Mouse (Mus musculus): ENCODE results near the gene Cbarp. TPM values are rescaled to one million over a fixed set of nuclear protein-coding genes. Genes with fewer than 3 reads are reported as not detected.

The Cbarp gene
- total RNA-seq, 2 experiments from 2014 or later = 437 to 473 TPM

DNA sequence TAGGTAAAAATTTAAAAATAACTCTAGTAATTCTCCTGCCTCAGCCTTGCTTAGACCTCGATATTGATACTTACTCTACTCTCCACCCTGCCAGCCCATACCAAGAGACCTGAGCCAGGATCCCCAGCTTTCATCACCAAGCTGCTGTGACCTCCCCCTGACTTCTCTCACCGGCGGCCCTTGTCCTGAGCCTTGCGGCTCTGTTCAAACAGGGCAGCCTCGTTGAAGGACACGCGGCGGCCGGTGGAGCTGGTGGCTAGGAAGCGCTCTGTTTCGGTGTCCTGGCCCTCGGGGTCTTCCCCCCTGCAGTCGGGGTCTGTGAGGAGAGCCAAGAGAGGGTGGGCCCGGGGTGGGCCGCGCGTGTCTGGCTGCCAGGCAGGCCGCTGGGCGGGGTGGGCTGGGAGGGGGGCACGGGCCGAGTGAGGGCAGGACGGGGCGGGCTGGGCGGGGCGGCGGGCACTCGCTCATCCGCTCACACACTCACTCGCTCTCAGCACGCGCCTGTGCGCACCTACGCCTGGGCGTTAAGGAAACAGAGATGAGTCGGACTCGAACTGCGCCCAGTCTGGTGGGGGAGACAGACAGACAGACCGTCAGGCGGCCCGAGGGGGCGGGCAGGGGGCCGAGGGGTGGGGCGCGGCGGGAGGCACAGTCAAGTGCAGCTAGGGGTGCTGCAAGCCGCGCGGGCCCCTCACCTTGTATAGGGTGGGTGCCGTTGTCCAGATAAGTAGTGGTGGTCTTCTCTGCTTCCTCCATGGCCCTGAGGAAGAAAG, 4.3 kb downstream of the Cbarp start:
- intact Hi-C loops (cut with DNase I) = no loop called here

DNA sequence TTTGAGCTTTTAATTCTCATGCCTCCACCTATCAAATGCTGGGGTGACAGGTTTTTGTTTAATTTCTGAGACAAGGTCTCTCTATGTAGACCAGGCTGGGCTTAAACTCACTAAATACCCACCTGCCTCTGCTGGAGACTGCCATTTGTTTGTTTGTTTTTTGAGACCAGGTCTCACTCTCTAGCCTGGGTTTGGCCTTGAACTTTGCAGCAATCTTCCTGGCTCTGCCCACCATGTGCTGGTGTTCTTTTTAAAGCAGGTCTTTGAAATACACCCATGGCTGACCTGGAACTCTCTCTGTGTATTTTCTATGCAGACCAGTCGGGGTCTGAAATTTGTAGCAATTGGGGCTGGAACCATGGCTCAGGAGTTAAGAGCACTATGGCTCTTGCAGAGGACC, 5.0 kb downstream of the Cbarp start:
- intact Hi-C loops (cut with DNase I) = no loop called here
- DNase-seq (ENCODE audit: low spot score in 2 of 2) = no peak

More for the DNA sequence above, 4.3 kb downstream of the Cbarp start:
- DNase-seq (ENCODE audit: low spot score in 2 of 2) = no peak

DNA sequence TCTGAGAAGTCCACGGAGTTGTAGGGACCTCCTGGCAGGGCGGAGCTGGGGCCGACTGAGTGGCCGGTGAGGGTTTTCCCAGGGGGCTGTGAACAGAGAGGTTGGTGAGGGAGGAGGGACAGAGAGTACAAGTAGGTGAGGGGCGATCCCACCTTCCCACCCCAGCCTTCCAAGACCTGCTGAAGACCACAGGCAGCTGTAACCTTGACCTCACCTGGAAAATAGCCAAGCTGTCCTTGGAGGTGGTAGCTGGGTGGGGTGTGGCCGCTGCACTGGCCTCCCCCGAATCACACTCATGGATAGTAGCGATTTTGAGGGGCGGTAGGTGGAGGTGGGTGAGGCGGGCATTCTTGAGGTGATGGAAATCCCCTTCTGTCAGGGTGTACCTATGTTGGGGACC, 5.5 kb downstream of the Cbarp start:
- no peak for DNase-seq (ENCODE audit: low spot score in 2 of 2)
- intact Hi-C loops (cut with DNase I) = no loop called here

DNA sequence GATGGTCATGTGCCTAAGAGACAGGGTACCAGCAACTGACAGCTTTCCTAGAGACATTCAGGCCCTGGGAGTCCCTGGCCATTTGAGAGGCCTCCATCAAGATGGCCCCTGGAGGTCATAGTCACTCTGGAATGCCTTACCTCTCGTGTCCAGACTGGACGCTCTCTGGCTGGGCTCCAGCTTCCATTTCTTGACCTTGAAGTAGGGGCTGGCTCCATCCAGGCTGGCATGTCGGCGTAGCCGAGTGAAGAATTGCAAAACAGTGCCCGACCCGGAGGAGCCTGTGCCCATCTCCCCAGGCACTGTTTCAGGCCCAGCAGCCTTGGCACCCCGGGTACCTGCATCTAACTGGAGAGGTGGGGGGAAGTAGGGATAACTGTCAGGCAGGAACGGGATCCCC, 6.2 kb downstream of the Cbarp start:
- intact Hi-C loops (cut with DNase I) = no loop called here
- no peak for DNase-seq (ENCODE audit: low spot score in 2 of 2)

DNA sequence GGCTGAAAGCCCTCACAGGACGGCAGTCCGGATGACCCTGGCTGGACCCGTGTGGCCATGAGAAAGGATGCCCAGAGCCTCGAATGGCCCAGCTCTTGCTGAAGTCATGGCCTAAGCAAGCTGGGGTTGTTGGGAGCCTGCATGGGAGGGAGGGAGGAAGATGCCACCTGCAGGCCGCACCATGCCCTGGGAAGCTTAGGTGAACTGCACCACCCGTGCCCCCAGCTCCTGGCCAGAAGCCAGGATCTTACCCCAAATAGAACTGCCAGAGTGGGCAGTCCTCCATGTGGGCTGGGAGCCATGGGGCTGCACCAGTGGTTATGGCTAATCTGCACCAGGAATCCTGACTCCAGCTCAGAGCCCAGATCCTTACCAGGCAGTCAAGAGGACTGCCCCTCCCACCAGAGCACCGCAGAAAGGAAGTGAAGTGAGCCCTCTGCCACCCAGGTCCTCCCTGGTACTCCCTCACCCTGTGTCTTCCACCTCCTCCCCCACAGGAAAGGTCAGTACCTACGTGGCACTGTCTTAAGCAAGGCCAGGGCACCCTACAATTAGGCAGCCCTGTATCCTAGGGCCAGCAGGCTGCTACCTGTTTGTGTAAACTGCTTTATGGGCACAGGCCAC, 7.3 kb downstream of the Cbarp start:
- peak in 1 of 2 experiments; percentile 34 for DNase-seq (ENCODE audit: low spot score in 2 of 2)
- intact Hi-C loops (cut with DNase I) = no loop called here

DNA sequence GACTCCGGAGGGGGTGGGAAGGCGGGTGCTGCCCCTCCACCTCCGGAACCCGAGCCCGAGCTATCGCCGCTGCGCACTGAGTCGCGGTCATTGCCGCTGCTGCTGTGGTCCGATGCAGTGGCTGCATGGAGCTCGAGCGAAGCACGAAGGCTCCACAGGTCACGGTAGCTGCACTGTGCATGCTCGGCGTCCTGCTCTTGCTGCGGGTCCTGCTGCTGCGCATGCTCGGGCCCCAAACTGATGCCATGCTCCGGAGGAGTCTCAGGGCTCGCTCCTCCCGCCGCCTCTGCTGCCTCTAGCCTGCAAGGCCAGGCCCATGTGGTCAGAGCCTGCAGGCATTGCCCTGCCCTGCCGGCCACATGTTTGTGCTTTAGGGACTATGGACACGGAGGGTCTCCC, 8.7 kb downstream of the Cbarp start:
- intact Hi-C loops (cut with DNase I) = no loop called here

DNA sequence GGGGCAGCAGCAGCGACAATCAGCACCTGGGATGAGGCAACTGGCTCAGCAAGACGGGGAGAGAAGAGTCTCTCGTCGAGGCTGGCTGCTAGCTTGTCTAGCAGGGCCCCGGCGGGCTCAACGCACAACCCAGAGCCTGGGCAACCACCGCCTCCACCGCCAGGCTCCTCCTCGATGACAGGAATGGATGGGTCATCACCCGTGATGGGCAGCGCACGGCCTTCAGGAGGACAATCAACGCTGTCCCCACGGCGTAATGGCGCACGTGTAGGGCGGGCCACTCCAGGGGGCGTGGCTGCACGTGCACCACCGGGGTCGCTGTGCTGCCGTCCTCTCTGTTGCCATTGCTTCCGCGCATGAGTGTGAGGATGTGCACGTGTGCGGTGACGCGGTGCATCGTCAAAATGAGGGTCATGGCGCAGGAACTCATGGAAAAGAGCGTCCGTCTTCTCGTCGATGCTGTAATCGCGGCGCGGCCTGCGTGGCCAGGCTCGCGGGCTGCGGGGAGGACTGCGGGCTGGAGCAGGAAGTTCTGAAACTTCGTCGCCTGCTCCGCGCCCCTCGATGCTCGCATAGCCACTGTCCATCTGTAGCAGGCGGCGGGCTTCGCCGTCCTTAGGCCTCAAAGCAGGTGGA, 9.2 kb downstream of the Cbarp start:
- intact Hi-C loops (cut with DNase I) = no loop called here
- DNase-seq (ENCODE audit: low spot score in 2 of 2) = peak; percentile 76 to 79

More for the DNA sequence above, 8.7 kb downstream of the Cbarp start:
- no peak for DNase-seq (ENCODE audit: low spot score in 2 of 2)

DNA sequence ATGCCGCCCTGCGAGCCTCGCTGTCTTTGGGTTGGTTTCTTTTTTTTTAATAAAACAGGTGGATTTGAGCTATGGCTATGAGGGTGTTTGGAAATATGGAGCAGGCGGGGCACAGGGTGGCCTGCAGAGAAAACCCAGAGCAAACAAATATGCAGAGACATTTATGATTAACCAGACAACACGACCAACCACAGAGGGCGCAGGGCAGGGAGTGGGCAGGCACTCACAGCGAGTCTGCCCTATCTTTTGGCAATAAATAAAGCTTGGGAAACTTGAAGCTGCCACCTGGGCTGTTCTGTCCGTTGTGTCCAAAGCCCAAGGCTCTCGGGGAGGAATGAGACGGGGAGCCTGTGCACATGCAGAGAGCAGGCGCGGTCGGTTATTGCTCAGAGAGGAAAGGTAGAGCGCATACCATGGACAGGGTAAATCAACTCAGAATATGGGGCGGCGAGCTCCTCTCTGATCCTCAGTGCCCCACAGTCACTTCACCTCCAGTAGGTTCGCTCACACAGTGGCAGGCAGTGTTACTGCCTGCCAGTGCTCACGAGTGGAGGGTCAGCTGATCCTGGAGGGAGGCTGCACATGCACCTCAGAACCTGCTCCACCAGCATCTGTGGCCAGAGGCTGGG, 10.1 kb downstream of the Cbarp start:
- intact Hi-C loops (cut with DNase I) = no loop called here
- DNase-seq (ENCODE audit: low spot score in 2 of 2) = no peak

DNA sequence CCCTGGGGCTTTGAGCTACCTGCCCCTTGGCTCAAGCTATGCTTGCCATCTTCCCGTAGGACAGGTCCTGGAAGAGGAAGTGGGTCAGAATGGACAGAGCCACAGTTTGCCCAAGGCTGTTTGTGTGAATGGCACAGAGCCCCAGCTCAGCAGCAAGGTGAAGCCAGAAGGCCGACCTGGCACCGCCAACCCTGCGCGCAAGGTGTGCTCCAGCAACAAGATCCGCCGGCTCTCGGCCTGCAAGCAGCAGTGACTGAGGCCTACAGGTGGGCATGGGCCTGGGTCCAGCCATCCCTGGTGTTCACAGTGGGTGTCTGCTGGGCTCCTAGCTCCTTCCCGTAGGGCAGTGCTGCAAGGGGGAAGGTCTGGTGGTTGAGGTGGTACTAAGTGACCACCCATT, 10.8 kb downstream of the Cbarp start:
- peak in 1 of 2 experiments; percentile 37 for DNase-seq (ENCODE audit: low spot score in 2 of 2)
- intact Hi-C loops (cut with DNase I) = no loop called here

DNA sequence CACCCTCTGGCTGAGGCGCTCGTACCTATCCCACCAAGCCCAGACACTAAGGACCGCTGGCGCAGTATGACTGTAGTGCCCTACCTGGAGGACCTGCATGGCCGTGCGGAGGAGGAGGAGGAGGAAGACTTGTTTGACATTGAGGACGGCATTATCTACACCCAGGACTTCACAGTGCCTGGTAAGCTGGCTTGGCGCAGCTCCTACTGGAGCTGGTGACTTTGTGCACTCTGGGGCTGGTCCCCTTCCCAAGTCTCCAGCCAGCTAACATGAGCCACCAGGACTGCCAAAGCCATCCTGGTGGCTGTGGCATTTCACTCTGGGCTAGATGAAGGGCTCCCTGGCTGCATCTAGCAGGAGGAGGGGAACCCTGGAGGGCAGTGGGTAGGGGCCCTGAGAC, 12.7 kb downstream of the Cbarp start:
- intact Hi-C loops (cut with DNase I) = no loop called here
- DNase-seq (ENCODE audit: low spot score in 2 of 2) = no peak

DNA sequence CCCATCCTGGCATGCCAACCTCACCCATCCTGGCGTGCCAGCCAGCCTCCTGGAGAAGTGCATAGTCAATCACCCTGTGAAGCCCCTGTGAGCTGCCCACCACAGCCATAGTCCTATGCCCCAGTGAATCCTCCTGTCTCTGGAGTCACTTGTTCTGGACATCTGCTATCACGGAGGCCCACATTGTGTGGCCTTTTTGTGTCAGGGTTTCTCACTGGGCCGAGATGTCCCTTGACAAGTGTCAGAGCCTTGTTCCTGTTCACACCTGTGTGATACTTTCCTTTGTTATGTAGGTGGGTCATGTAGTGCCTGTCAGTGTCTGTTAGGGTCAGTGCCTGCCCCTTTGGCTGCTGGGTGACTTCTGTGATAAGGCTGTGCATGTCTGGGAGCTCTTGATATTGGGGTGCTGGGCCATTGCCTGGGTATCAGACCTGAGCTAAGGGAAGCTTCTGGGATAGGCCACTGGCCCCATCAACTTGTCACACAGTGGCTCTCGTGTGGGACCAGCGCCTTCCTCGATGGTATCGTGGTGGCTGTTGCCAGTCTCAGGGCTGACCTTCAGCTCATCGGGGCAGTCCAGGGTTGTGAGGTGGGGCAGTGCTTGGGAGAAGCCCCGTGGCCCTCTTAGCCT, 16.6 kb downstream of the Cbarp start:
- intact Hi-C loops (cut with DNase I) = no loop called here
- DNase-seq (ENCODE audit: low spot score in 2 of 2) = no peak

DNA sequence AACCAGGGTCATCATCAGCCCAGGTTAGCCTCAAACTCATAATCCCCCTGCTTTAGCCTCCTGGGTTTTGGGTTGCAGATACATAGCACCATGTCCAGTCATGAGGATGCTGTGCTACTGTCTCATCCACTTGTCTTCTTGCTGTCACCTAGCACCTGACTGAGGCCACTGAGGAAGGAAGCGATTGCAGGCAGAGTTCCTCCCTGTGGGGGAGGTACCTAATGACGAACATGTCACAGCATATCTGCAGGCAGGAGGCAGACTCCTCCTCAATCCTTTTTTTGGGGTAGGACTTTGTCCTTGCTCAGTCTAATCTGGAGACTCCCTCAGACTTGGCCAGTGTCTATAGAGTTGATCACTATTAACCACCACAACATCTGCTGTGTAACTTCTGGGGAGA, 19.0 kb downstream of the Cbarp start:
- intact Hi-C loops (cut with DNase I) = no loop called here
- no peak for DNase-seq (ENCODE audit: low spot score in 2 of 2)

DNA sequence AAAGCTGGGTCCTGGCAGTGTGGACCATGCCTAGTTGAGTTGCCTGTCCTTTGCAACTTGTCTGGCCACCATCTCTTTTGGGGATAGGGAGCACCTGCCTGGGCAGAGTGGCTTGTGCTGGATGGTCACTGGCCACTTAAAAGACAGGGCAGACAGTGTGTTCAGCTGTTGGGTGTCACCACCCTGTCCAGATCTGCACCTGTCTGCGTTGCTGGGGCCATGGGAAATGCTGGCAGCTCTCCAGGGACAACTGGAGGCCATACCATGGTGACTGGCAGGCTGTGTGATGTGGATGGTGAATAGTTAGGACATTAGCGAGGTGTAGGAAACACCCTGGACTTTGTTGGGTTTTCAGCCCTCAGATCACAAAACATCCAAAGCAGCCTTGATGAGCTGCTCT, 20.5 kb downstream of the Cbarp start:
- intact Hi-C loops (cut with DNase I) = no loop called here
- no peak for DNase-seq (ENCODE audit: low spot score in 2 of 2)

DNA sequence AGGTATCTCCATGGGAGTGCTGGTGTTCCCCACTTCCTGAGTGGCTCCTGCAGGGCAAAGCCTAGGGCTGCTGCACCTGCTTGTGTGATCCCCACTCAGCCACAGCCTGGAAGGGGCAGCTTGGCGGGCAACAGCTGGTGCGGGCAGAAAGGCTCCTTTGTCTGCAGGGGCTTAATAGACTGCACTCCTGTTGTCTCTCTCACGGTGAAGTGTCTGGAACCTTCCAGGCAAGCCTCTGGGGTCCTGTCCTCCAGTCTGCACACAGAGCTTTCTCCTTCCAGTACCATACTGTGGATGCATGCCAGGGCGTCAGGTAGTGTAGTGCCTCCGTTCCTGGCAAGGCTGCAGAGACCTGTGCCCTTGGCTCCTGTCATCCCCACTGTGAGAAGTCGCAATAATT, 22.1 kb downstream of the Cbarp start:
- no peak for DNase-seq (ENCODE audit: low spot score in 2 of 2)
- intact Hi-C loops (cut with DNase I) = no loop called here

DNA sequence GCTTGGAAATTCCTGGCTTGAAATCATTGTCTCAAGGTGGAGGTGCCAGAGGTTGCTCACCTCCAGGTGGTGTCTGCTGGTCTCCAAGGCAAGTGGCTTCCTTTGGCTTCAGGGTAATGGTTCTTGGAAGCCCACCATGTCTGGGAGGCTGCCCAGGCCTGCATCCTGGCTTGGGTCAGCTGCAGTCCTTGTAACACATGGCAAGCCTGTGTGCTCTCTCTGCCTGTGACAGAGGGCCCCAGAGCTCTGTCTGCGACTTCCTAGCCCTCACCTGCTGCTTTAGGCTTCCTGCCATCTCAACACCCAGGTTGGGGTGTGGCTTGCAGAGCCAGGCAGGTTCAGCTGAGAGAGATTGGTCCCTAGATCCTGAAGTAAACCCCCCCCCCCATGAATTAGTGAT, 22.9 kb downstream of the Cbarp start:
- no peak for DNase-seq (ENCODE audit: low spot score in 2 of 2)
- intact Hi-C loops (cut with DNase I) = no loop called here

DNA sequence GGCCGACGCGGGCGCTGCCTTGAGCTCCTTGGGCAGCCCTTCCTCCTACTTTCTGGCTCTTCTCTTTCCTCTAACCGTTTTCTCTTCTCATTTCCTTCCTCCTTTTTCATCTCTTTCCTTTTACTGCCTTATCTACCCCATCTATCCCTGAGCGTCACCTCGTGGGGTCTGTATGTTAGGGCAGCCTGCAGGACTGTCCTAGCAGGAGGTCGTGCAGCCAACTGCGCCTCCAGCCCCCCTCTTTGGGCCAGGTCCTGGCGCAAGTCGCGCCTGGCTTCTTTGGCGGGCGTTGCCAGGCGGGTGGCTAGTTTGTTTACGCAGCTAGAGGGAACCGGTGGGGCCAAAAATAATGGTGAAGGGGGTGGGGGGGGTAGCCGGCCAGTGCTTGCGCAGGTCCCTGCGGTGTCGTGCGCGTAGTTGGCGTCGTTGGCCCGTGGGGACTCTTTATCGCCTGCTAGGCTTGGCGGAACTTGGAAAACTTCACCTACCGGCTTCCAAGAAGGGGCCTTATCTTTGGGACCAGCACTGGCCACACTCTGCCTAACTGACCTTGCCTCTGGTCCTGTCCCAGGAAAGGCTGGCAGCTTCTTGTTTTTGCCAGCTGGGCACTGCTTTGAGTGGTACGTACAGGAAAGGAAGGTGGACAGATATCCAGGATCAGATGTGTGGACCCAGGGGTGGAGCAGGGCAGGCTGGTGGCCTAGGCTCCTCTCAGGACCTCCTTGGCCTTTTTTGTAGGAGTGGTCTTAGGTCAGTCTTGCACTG, 23.5 kb downstream of the Cbarp start:
- no peak for DNase-seq (ENCODE audit: low spot score in 2 of 2)
- intact Hi-C loops (cut with DNase I) = no loop called here

DNA sequence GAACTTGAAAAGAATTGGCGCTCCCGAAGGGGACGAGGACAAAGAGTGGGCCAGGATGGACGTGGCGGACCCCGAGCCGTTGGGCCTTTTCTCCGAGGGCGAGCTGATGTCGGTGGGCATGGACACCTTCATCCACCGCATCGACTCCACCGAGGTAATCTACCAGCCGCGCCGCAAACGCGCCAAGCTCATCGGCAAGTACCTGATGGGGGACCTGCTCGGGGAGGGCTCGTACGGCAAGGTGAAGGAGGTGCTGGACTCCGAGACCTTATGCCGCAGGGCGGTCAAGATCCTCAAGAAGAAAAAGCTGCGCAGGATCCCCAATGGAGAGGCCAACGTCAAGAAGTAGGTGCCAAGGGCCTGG, 24.1 kb downstream of the Cbarp start:
- intact Hi-C loops (cut with DNase I) = no loop called here
- no peak for DNase-seq (ENCODE audit: low spot score in 2 of 2)

DNA sequence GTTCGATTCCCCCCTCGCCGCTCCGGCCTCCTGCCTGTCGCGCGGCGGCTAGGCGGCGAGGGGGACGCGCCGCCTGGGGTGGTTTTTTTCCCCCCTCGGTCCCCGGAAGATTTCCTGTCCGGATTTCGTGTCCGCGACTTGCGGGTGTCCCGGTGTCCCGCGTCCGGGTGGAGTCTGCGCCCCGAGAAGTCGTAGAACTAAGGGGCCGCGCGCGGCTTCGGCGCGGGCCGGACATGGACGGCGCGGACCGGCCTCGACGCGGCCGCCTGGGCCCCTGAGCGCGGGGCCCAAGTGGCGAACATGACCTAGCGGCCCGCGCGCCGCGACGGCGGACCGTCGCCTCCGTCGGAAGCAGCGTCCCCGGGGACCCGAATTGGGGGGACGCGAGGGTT, 24.7 kb downstream of the Cbarp start:
- no peak for DNase-seq (ENCODE audit: low spot score in 2 of 2)
- intact Hi-C loops (cut with DNase I) = no loop called here

DNA sequence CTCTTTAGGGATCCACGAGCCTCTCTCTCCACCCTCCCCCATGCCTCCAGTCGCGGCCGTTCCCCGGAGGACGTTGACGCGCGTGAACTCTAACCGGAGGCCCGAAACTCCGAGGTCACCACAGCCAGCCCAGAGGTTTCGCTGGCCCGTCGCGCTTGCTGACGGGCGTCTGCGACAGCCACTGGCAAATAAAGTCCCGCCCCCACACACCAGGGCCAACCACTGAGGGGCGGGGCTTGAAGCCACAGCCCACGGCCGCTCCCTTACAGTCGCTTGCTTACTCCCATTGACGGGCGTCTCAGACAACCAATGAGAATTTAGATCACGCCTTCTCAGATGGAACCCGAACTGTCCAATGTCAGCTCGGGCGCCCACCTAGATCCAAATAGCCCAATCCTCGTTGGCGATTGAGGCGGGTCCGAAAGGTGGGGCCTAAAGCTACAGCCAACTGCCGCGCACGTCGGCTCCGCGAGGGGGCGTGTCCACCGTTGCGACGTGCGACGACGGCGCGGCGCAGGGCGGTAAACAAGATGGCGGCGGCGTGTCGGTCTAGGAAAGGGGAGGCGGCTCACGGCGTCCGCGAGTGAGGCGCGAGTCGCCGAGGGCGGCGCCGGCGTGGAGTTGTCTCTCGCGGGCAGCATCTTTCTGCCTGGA, 25.2 kb downstream of the Cbarp start, which contains the start of gene Stk11:
Gene Stk11, plus strand, starts transcription at position 514 of the 654 bp plus-strand sequence.
- DNase-seq (ENCODE audit: low spot score in 2 of 2) = peak; percentile 100
- intact Hi-C loops (cut with DNase I) = no loop called here
